Mouse (Mus musculus): Measurements from ENCODE around the gene Mfsd4b2.
"Not testable (repeated sequence)": the region's sequence is repeated elsewhere in the genome, so short reads cannot be mapped to it uniquely, and the experiment has no call there.

The Mfsd4b2 gene

GRCm38 (mm10) chr10:39926616-39927139 lies at the start of gene Mfsd4b2:
TSS of gene Mfsd4b2 (minus strand) at chr10:39926923.
- in situ Hi-C loops (cut with MboI; ENCODE audit: low sequenced_read_pairs): no loop called here

- in situ Hi-C loops (cut with MboI; ENCODE audit: low sequenced_read_pairs): no loop called here
Measured at GRCm38 (mm10) chr10:39975771-39976170, 49.0 kb upstream of the Mfsd4b2 start.

DNA sequence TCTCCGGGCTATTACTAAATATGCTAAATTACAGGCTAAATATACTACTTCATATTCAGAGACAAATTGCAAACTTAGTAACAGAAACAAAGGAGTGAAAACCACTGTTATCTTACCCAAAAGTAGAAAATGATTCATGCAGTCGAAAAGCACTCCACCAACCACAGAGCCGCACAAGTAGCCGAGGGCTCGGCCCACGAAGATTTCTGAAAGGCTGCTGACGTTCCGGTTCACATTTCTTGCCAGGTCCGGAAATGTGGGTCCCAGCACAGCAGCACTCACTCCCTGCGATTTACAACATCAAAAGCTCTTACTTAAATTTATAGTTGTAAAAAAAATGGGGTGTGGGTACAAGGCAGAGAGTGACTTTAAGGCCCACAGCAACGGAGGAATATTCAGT lies 48.3 kb upstream of the Mfsd4b2 start:
- in situ Hi-C loops (cut with MboI; ENCODE audit: low sequenced_read_pairs): no loop called here

DNA sequence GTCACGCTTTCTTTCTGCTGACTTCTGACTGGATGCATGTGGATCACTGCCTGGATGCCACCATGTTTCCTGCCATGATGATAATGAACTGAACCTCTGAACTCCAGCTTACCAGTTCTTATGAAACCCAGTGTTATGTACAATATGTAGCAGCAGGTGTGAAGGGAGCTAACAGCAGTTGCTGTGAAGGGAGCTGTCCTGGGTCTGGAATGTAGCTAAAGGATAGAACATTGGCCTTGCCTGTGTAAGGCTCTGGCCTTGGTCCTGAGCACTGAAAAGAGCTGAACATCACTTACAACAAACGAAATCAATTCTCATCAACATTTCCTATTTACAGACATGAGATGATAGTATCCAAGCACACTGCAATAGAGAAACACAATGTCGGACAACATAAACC lies 40.8 kb upstream of the Mfsd4b2 start:
- in situ Hi-C loops (cut with MboI; ENCODE audit: low sequenced_read_pairs): no loop called here

GRCm38 (mm10) chr10:39961906-39962305 lies 35.2 kb upstream of the Mfsd4b2 start:
- in situ Hi-C loops (cut with MboI; ENCODE audit: low sequenced_read_pairs): no loop called here

DNA sequence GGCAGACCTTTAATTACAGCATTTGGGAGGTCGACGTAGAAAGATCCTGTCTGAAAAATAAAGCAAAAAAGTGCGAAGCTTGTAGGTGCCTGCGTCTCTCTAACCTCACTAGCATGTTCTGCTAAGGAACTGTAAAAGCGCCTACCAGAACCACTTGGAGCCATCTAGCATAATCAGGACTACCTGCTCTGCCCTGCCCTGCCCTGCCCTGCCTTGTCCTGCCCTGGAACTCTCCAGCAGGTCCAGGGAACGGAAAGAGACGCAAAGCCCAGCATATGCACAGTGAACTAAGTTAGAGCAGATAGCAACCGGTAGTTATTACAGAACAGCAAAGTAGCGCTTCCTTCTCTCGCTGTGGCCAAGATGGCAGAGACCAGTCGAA lies 33.7 kb upstream of the Mfsd4b2 start:
- in situ Hi-C loops (cut with MboI; ENCODE audit: low sequenced_read_pairs): no loop called here

DNA sequence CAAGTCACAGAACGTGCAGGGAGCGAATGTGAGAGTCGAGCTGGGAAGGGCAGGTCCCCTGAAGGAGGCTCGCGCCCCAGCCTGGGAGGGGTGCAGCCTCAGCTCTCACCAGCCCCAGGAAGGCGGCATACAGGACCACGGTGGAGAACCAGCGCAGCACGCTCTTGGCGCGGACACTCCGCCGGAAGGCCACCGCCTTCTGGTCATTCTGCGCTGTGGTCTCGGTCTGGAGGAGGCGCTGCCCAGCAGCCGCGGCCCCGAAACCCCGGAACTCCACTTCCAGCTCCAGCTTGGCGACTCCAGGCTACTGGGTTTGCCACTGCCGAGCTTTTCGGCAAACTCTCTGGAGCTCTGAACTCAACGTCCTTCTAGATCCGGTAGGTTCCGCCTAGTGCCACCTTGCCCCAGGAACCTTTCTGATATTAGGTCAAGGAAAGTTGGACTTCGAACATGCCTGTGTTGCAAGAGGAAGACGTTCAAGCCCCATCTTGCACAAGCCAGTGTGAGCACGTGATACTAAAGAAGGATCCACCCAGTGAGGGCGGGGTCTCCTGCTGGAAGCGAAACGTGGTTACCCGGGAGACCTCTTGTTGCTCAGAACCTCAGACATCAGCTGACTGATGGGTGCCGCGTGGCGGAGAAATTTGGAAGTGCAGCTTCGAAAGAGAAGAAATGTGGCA lies 33.2 kb upstream of the Mfsd4b2 start, which contains the start of gene Mfsd4b3:
TSS of gene Mfsd4b3 (minus strand) at position 393 of the 680 bp plus-strand sequence.
- in situ Hi-C loops (cut with MboI; ENCODE audit: low sequenced_read_pairs): no loop called here

DNA sequence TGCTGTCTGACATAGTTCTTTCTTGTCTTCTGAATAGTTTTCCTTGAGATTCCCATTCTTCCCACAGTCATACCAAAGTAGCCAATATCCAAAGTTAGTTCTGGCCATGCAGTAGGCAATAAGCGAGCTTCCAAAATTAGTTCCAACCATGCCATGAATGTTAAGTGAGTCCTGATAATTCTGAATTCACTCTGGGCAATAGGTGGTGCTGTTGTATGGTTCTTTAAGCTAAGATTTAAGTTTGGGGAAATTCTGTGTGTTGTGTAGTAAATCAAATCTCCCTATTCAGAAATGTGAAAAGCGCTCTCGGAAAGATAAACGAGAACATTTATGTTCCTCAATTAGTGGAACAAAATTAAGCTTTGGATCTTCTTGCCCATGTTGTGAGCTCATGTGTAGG lies 31.5 kb upstream of the Mfsd4b2 start:
- in situ Hi-C loops (cut with MboI; ENCODE audit: low sequenced_read_pairs): no loop called here

- in situ Hi-C loops (cut with MboI; ENCODE audit: low sequenced_read_pairs): no loop called here
Measured at GRCm38 (mm10) chr10:39956340-39956878, 29.7 kb upstream of the Mfsd4b2 start.

DNA sequence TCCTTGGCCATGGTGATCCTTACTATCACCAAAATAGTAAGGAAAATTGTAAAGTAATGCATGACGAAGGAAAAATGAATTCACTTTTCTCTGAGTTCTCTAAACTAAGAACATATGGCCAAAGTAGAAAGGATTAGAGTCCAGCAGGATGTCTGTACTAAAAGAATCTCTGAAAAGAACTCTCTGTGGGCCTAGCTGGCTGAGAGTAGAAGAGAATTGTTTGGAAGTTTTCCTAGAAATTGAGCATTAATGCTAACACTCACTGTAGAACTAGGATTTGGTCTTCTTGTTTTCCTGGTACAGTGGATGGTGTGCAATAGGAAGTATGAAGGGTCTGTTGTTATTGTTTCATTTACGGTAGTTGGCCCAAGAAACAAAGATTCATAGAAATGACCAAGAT lies 28.4 kb upstream of the Mfsd4b2 start:
- in situ Hi-C loops (cut with MboI; ENCODE audit: low sequenced_read_pairs): no loop called here

GRCm38 (mm10) chr10:39949377-39949954 lies 22.7 kb upstream of the Mfsd4b2 start:
- in situ Hi-C loops (cut with MboI; ENCODE audit: low sequenced_read_pairs): no loop called here

- in situ Hi-C loops (cut with MboI; ENCODE audit: low sequenced_read_pairs): not testable (repeated sequence)
Measured at GRCm38 (mm10) chr10:39947195-39947594, 20.5 kb upstream of the Mfsd4b2 start.

DNA sequence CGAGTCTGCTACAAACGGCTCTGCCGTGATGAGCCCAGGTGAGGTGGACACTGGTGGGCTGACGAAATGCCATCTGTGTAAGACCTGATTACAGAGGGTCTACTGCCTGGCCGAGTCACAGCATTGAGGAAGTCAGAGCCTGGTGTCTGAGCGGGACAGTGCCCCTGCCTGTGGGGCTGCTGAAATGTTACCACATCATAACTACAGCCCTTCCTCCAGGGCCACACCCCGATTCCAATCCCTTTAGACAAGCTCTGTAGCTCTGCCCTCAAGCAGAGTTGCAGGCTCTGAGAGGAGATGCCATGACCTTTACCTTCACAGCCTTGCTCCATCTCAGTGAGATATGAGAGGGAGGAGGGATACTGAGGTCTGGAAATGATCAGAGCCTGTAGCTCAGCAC lies 9.8 kb upstream of the Mfsd4b2 start:
- in situ Hi-C loops (cut with MboI; ENCODE audit: low sequenced_read_pairs): no loop called here

- in situ Hi-C loops (cut with MboI; ENCODE audit: low sequenced_read_pairs): not testable (repeated sequence)
Measured at GRCm38 (mm10) chr10:39924556-39924955, 2.2 kb downstream of the Mfsd4b2 start.

- in situ Hi-C loops (cut with MboI; ENCODE audit: low sequenced_read_pairs): no loop called here
Measured at GRCm38 (mm10) chr10:39912616-39913015, 14.1 kb downstream of the Mfsd4b2 start.

GRCm38 (mm10) chr10:39908768-39909441 lies 17.8 kb downstream of the Mfsd4b2 start:
- in situ Hi-C loops (cut with MboI; ENCODE audit: low sequenced_read_pairs): no loop called here

- in situ Hi-C loops (cut with MboI; ENCODE audit: low sequenced_read_pairs): no loop called here
Measured at GRCm38 (mm10) chr10:39906799-39907658, 19.7 kb downstream of the Mfsd4b2 start.

DNA sequence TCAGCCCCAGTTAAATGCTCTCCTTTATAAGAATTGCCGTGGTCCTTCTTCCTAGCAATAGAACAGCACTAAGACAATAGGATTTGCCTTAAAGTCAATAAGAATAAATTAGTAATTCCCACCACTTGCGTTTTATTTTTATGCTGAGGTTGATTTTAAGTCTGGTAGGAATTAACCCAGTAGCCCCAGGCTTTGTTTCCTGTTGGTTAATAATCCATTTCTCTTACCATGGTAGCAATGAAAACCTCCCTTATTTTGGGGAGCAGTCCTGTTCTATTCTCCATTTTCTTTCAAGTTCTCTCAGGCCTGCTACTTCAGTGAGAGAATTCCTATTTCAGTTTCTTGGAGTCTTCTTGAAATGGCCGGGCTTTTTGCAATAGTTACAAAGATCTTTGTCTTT lies 22.5 kb downstream of the Mfsd4b2 start:
- in situ Hi-C loops (cut with MboI; ENCODE audit: low sequenced_read_pairs): no loop called here

DNA sequence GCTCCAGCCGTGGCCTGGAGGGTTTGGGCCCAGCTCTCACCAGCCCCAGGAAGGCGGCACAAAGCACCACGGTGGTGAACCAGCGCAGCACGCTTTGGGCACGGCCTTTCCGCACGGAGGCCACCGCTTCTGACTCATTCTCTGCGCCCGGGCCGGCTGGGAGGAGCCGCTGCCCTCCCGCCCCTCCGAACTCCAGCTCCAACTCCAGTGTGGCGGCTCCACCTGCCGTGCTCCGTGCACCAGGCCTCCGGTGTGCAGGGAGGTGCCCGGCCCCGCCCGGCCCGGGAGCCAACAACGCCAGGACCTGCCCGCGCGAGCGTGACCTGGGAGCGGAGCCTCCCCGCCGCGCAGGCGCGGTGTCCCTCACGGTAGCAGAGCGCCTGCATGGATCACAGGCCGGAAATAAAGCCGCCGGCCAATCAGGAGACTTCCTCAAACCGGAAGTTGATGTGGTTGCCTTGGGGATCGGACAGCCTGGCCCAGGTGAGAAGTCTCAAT lies 27.8 kb downstream of the Mfsd4b2 start, which contains the start of gene Mfsd4b4:
TSS of gene Mfsd4b4 (minus strand) at position 365 of the 498 bp plus-strand sequence.
- in situ Hi-C loops (cut with MboI; ENCODE audit: low sequenced_read_pairs): no loop called here

DNA sequence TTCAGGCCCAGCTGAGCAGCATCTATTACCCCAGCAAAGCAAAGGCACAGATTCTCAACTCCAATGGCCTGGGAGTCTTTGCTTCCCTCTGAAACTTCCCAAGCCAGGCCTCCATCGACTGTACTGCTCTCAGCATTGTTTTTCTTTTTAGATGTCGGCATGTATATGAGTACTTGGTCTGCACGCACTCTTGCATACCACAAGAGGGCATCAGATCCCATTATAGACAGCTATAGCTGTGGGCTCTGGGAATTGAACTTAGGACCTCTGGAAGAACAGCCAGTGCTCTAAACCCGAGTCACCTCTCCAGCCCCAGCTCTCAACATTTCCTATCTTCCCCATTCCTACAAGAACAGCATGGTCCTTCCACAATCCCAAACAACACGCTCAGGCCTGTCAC lies 30.2 kb downstream of the Mfsd4b2 start:
- in situ Hi-C loops (cut with MboI; ENCODE audit: low sequenced_read_pairs): no loop called here

Measured in CH12F3 (cell line).